Mouse (Mus musculus): Measurements from ENCODE around the gene Mb21d2. TPM values are rescaled to one million over a fixed set of nuclear protein-coding genes. Genes with fewer than 3 reads are reported as not detected.

Mb21d2 gene
- polyA plus RNA-seq, 1 experiment: 1.4 TPM

GRCm38 (mm10) chr16:28845336-28845735, 84.1 kb downstream of the Mb21d2 start:
- no peak for TF ChIP-seq POLR2A (IDR thresholded peaks at IDR 0.05; ENCODE audit: control insufficient read depth, low read depth, low read length)
- no peak for TF ChIP-seq CTCF (IDR thresholded peaks at IDR 0.05; ENCODE audit: control insufficient read depth, insufficient read depth, insufficient replicate concordance, low read depth, low read length)
- Histone ChIP-seq H3K27me3 (ENCODE audit: control insufficient read depth, insufficient read depth, low read length) (no peaks in the 10 kb centered on the region), H3K4me3 (ENCODE audit: control insufficient read depth, low read depth, low read length) (no peak overlapping the region), H3K36me3 (ENCODE audit: control insufficient read depth, insufficient read depth, low read length) (no peaks in the 10 kb centered on the region), H3K27ac (ENCODE audit: control insufficient read depth, insufficient read depth, low read depth, low read length) (no peak overlapping the region), H3K4me1 (ENCODE audit: control insufficient read depth, insufficient read depth, low read length) (no peaks in the 10 kb centered on the region; the same call in 1 of the 2 replicates)

GRCm38 (mm10) chr16:28841102-28841501, 88.4 kb downstream of the Mb21d2 start:
- H3K27ac ChIP-seq (ENCODE audit: control insufficient read depth, insufficient read depth, low read depth, low read length): no peak overlapping the region
- H3K4me3 ChIP-seq (ENCODE audit: control insufficient read depth, low read depth, low read length): no peak overlapping the region
- H3K4me1 ChIP-seq (ENCODE audit: control insufficient read depth, insufficient read depth, low read length): no peaks in the 10 kb centered on the region; the same call in 1 of the 2 replicates

GRCm38 (mm10) chr16:28840075-28840974, 89.1 kb downstream of the Mb21d2 start:
- Histone ChIP-seq H3K36me3 (ENCODE audit: control insufficient read depth, insufficient read depth, low read length) (no peaks in the 10 kb centered on the region), H3K27ac (ENCODE audit: control insufficient read depth, insufficient read depth, low read depth, low read length) (no peak overlapping the region), H3K4me1 (ENCODE audit: control insufficient read depth, insufficient read depth, low read length) (no peaks in the 10 kb centered on the region; the same call in 1 of the 2 replicates), H3K27me3 (ENCODE audit: control insufficient read depth, insufficient read depth, low read length) (no peaks in the 10 kb centered on the region), H3K4me3 (ENCODE audit: control insufficient read depth, low read depth, low read length) (no peak overlapping the region)
- TF ChIP-seq CTCF (IDR thresholded peaks at IDR 0.05; ENCODE audit: control insufficient read depth, insufficient read depth, insufficient replicate concordance, low read depth, low read length): peak; percentile 35; the same call in 1 of the 2 replicates
- no peak for TF ChIP-seq POLR2A (IDR thresholded peaks at IDR 0.05; ENCODE audit: control insufficient read depth, low read depth, low read length)

More at GRCm38 (mm10) chr16:28841102-28841501, 88.4 kb downstream of the Mb21d2 start:
- Histone ChIP-seq H3K36me3 (ENCODE audit: control insufficient read depth, insufficient read depth, low read length) (no peaks in the 10 kb centered on the region), H3K27me3 (ENCODE audit: control insufficient read depth, insufficient read depth, low read length) (no peaks in the 10 kb centered on the region)
- TF ChIP-seq CTCF (IDR thresholded peaks at IDR 0.05; ENCODE audit: control insufficient read depth, insufficient read depth, insufficient replicate concordance, low read depth, low read length) (no peak), POLR2A (IDR thresholded peaks at IDR 0.05; ENCODE audit: control insufficient read depth, low read depth, low read length) (no peak)

- H3K36me3 ChIP-seq (ENCODE audit: control insufficient read depth, insufficient read depth, low read length): no peaks in the 10 kb centered on the region
- TF ChIP-seq CTCF (IDR thresholded peaks at IDR 0.05; ENCODE audit: control insufficient read depth, insufficient read depth, insufficient replicate concordance, low read depth, low read length) (no peak), POLR2A (IDR thresholded peaks at IDR 0.05; ENCODE audit: control insufficient read depth, low read depth, low read length) (no peak)
- no peaks in the 10 kb centered on the region; the same call in 1 of the 2 replicates for H3K4me1 ChIP-seq (ENCODE audit: control insufficient read depth, insufficient read depth, low read length)
- H3K27ac ChIP-seq (ENCODE audit: control insufficient read depth, insufficient read depth, low read depth, low read length): no peak overlapping the region
- no peak overlapping the region for H3K4me3 ChIP-seq (ENCODE audit: control insufficient read depth, low read depth, low read length)
- no peaks in the 10 kb centered on the region for H3K27me3 ChIP-seq (ENCODE audit: control insufficient read depth, insufficient read depth, low read length)
Observed at GRCm38 (mm10) chr16:28839575-28839974, 89.9 kb downstream of the Mb21d2 start.

GRCm38 (mm10) chr16:28838016-28838415, 91.5 kb downstream of the Mb21d2 start:
- Histone ChIP-seq H3K27me3 (ENCODE audit: control insufficient read depth, insufficient read depth, low read length) (no peaks in the 10 kb centered on the region), H3K4me1 (ENCODE audit: control insufficient read depth, insufficient read depth, low read length) (no peaks in the 10 kb centered on the region; the same call in 1 of the 2 replicates), H3K4me3 (ENCODE audit: control insufficient read depth, low read depth, low read length) (no peak overlapping the region), H3K36me3 (ENCODE audit: control insufficient read depth, insufficient read depth, low read length) (no peaks in the 10 kb centered on the region), H3K27ac (ENCODE audit: control insufficient read depth, insufficient read depth, low read depth, low read length) (no peak overlapping the region)
- TF ChIP-seq CTCF (IDR thresholded peaks at IDR 0.05; ENCODE audit: control insufficient read depth, insufficient read depth, insufficient replicate concordance, low read depth, low read length) (peak; percentile 25; the same call in 1 of the 2 replicates), POLR2A (IDR thresholded peaks at IDR 0.05; ENCODE audit: control insufficient read depth, low read depth, low read length) (no peak)

GRCm38 (mm10) chr16:28832085-28832635, 97.3 kb downstream of the Mb21d2 start:
- no peak overlapping the region for H3K27ac ChIP-seq (ENCODE audit: control insufficient read depth, insufficient read depth, low read depth, low read length)
- H3K27me3 ChIP-seq (ENCODE audit: control insufficient read depth, insufficient read depth, low read length): no peaks in the 10 kb centered on the region
- H3K36me3 ChIP-seq (ENCODE audit: control insufficient read depth, insufficient read depth, low read length): no peaks in the 10 kb centered on the region
- 0 out of 2 replicates have a peak, but pooled peaks cover 2% of the 10 kb centered on the region for H3K4me1 ChIP-seq (ENCODE audit: control insufficient read depth, insufficient read depth, low read length)
- no peak overlapping the region for H3K4me3 ChIP-seq (ENCODE audit: control insufficient read depth, low read depth, low read length)
- TF ChIP-seq POLR2A (IDR thresholded peaks at IDR 0.05; ENCODE audit: control insufficient read depth, low read depth, low read length): no peak

- H3K27me3 ChIP-seq (ENCODE audit: control insufficient read depth, insufficient read depth, low read length): no peaks in the 10 kb centered on the region
- H3K36me3 ChIP-seq (ENCODE audit: control insufficient read depth, insufficient read depth, low read length): no peaks in the 10 kb centered on the region
- TF ChIP-seq CTCF (IDR thresholded peaks at IDR 0.05; ENCODE audit: control insufficient read depth, insufficient read depth, insufficient replicate concordance, low read depth, low read length): no peak
- no peak for TF ChIP-seq POLR2A (IDR thresholded peaks at IDR 0.05; ENCODE audit: control insufficient read depth, low read depth, low read length)
- no peak overlapping the region for H3K4me3 ChIP-seq (ENCODE audit: control insufficient read depth, low read depth, low read length)
- H3K27ac ChIP-seq (ENCODE audit: control insufficient read depth, insufficient read depth, low read depth, low read length): no peak overlapping the region
- 0 out of 2 replicates have a peak, but pooled peaks cover 2% of the 10 kb centered on the region for H3K4me1 ChIP-seq (ENCODE audit: control insufficient read depth, insufficient read depth, low read length)
Observed at GRCm38 (mm10) chr16:28829263-28829955, 100.1 kb downstream of the Mb21d2 start.
